Mouse (Mus musculus): Measurements from ENCODE around the gene Ngf. TPM values are rescaled to one million over a fixed set of nuclear protein-coding genes. Genes with fewer than 3 reads are reported as not detected.

Ngf gene
- polyA plus RNA-seq, 1 experiment from 2014 or later, result 0.31 TPM

DNA sequence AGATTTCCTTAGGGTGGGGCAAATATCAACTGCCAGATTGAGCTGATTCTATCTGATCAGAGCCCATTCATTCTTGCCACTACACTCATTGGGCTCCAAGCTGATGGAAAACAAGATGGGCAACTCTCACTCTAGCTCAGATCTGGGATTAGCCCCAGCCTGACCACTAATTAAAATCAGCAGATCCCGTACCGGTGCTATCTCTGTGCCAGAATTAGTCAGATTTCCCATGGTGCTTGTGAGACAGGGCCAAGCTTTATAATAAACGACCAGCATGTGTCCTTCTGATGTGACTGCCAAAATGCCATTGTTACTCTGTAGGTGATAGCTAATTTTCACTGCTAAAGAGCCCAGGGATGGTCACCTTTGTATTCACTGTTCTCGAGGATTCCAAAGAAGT, 31.5 kb downstream of the Ngf start:
- 85% methylated on average over 4 of the region's 4 CpGs for WGBS
- H3K36me3 ChIP-seq (ENCODE audit: insufficient read depth, low read length), result no peaks in the 10 kb centered on the region
- H3K4me1 ChIP-seq (ENCODE audit: insufficient read depth, low read depth, low read length), result no peaks in the 10 kb centered on the region
- no peak overlapping the region for H3K4me2 ChIP-seq (replicated peaks; ENCODE audit: low read depth, low read length)
- no peak overlapping the region for H3K27ac ChIP-seq (ENCODE audit: low read length)
- no peak overlapping the region for H3K9ac ChIP-seq (replicated peaks; ENCODE audit: low read depth)
- no peak for DNase-seq (ENCODE audit: low spot score)
- TF ChIP-seq EP300 (IDR thresholded peaks at IDR 0.05) (no peak), CTCF (IDR thresholded peaks at IDR 0.05) (no peak)
- no peak overlapping the region for H3K4me3 ChIP-seq (ENCODE audit: low read depth, low read length)
- ATAC-seq, result no peak
- no peaks in the 10 kb centered on the region for H3K9me3 ChIP-seq (ENCODE audit: low read length)
- H3K27me3 ChIP-seq (replicated peaks; ENCODE audit: insufficient read depth, low read length), result no peaks in the 10 kb centered on the region

DNA sequence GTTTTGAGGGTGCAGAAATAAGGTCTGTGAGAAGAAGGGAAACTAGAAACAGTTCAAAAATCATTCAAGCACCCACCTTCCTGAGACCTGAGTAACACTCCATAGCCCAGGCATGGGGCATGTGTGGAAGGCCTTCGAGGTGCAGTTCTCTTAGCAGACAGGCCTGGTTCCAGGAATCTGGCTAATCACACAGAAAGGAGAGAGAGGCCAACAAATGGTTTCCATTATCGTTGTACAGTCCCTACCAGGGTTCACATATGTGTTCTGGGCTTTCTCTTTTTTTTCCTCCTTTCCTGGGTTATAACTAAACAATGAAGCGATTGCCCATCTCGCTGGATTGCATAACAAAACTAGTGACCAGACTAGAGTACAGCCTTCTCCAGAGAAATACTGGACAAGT, 35.4 kb downstream of the Ngf start:
- WGBS, result 72% methylated on average over 4 of the region's 4 CpGs
- ATAC-seq (no peak), DNase-seq (ENCODE audit: low spot score) (no peak)
- no peak overlapping the region for H3K27ac ChIP-seq (ENCODE audit: low read length)
- no peak overlapping the region for H3K9ac ChIP-seq (replicated peaks; ENCODE audit: low read depth)
- H3K36me3 ChIP-seq (ENCODE audit: insufficient read depth, low read length), result no peaks in the 10 kb centered on the region
- no peaks in the 10 kb centered on the region for H3K9me3 ChIP-seq (ENCODE audit: low read length)
- no peak for TF ChIP-seq EP300 (IDR thresholded peaks at IDR 0.05)
- TF ChIP-seq CTCF (IDR thresholded peaks at IDR 0.05), result no peak
- no peaks in the 10 kb centered on the region for H3K27me3 ChIP-seq (replicated peaks; ENCODE audit: insufficient read depth, low read length)
- H3K4me1 ChIP-seq (ENCODE audit: insufficient read depth, low read depth, low read length), result no peaks in the 10 kb centered on the region
- no peak overlapping the region for H3K4me3 ChIP-seq (ENCODE audit: low read depth, low read length)
- no peak overlapping the region for H3K4me2 ChIP-seq (replicated peaks; ENCODE audit: low read depth, low read length)

DNA sequence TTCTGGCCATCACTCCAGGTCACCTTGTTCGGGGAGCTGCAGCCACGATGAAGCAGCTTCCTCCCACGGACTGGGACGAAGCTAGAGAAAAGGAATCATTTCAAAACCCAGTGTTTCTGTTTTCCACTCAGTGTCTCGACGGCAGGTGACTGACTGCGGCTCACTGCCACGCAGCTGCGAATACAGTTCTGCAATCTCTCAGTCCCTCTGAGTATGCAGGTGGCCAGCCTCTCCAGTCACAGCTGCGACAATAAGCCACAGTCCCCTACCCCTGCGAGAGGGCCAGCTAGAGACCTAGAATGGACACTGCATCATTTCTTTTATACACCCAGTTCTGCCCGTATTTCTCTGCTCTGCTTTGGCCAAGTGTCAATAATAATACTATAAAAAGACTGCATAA, 36.3 kb downstream of the Ngf start:
- no peak overlapping the region for H3K27ac ChIP-seq (ENCODE audit: low read length)
- no peak overlapping the region for H3K4me3 ChIP-seq (ENCODE audit: low read depth, low read length)
- H3K9me3 ChIP-seq (ENCODE audit: low read length), result no peaks in the 10 kb centered on the region
- no peaks in the 10 kb centered on the region for H3K36me3 ChIP-seq (ENCODE audit: insufficient read depth, low read length)
- H3K4me1 ChIP-seq (ENCODE audit: insufficient read depth, low read depth, low read length), result no peaks in the 10 kb centered on the region
- no peak overlapping the region for H3K9ac ChIP-seq (replicated peaks; ENCODE audit: low read depth)
- ATAC-seq, result no peak
- TF ChIP-seq EP300 (IDR thresholded peaks at IDR 0.05) (no peak), CTCF (IDR thresholded peaks at IDR 0.05) (no peak)
- no peak overlapping the region for H3K4me2 ChIP-seq (replicated peaks; ENCODE audit: low read depth, low read length)
- 59% methylated on average over 12 of the region's 12 CpGs for WGBS
- DNase-seq (ENCODE audit: low spot score), result no peak
- H3K27me3 ChIP-seq (replicated peaks; ENCODE audit: insufficient read depth, low read length), result no peaks in the 10 kb centered on the region

- H3K27me3 ChIP-seq (replicated peaks; ENCODE audit: insufficient read depth, low read length), result no peaks in the 10 kb centered on the region
- no peak for ATAC-seq
- no peaks in the 10 kb centered on the region for H3K4me1 ChIP-seq (ENCODE audit: insufficient read depth, low read depth, low read length)
- H3K9ac ChIP-seq (replicated peaks; ENCODE audit: low read depth), result no peak overlapping the region
- H3K9me3 ChIP-seq (ENCODE audit: low read length), result no peaks in the 10 kb centered on the region
- WGBS, result 77% methylated on average over 8 of the region's 8 CpGs
- H3K4me2 ChIP-seq (replicated peaks; ENCODE audit: low read depth, low read length), result no peak overlapping the region
- TF ChIP-seq CTCF (IDR thresholded peaks at IDR 0.05) (no peak), EP300 (IDR thresholded peaks at IDR 0.05) (no peak)
- no peak for DNase-seq (ENCODE audit: low spot score)
- H3K27ac ChIP-seq (ENCODE audit: low read length), result no peak overlapping the region
- no peaks in the 10 kb centered on the region for H3K36me3 ChIP-seq (ENCODE audit: insufficient read depth, low read length)
- H3K4me3 ChIP-seq (ENCODE audit: low read depth, low read length), result no peak overlapping the region
These were observed 38.0 kb downstream of the Ngf start for GRCm38 (mm10) chr3:102507666-102508260.

GRCm38 (mm10) chr3:102508455-102508854, 38.7 kb downstream of the Ngf start:
- no peak overlapping the region for H3K9ac ChIP-seq (replicated peaks; ENCODE audit: low read depth)
- no peak overlapping the region for H3K4me2 ChIP-seq (replicated peaks; ENCODE audit: low read depth, low read length)
- no peak for ATAC-seq
- H3K4me1 ChIP-seq (ENCODE audit: insufficient read depth, low read depth, low read length), result no peaks in the 10 kb centered on the region
- 49% methylated on average over 9 of the region's 9 CpGs for WGBS
- no peak for TF ChIP-seq CTCF (IDR thresholded peaks at IDR 0.05)
- TF ChIP-seq EP300 (IDR thresholded peaks at IDR 0.05), result no peak
- no peaks in the 10 kb centered on the region for H3K36me3 ChIP-seq (ENCODE audit: insufficient read depth, low read length)
- no peak overlapping the region for H3K27ac ChIP-seq (ENCODE audit: low read length)
- no peaks in the 10 kb centered on the region for H3K9me3 ChIP-seq (ENCODE audit: low read length)
- DNase-seq (ENCODE audit: low spot score), result no peak
- no peak overlapping the region for H3K4me3 ChIP-seq (ENCODE audit: low read depth, low read length)
- no peaks in the 10 kb centered on the region for H3K27me3 ChIP-seq (replicated peaks; ENCODE audit: insufficient read depth, low read length)

DNA sequence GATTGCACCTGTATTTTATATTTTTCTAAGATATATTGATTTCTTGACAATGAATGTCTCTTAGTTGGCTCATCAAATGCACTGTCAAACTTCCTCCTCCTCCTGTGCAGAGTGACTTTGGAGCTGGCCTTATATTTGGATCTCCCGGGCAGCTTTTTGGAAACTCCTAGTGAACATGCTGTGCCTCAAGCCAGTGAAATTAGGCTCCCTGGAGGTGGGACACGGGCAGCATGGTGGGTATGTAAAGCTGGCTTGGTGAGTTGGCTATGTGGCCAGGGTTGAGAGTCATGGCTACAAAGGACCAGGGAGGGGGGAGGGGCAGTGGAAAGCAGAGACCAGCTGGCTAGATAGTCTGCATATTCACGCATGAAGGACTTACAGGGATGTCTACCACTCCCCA, 39.9 kb downstream of the Ngf start:
- Histone ChIP-seq H3K4me1 (ENCODE audit: insufficient read depth, low read depth, low read length) (no peaks in the 10 kb centered on the region), H3K36me3 (ENCODE audit: insufficient read depth, low read length) (no peaks in the 10 kb centered on the region), H3K9me3 (ENCODE audit: low read length) (no peaks in the 10 kb centered on the region), H3K27ac (ENCODE audit: low read length) (no peak overlapping the region), H3K4me3 (ENCODE audit: low read depth, low read length) (no peak overlapping the region), H3K9ac (replicated peaks; ENCODE audit: low read depth) (no peak overlapping the region), H3K27me3 (replicated peaks; ENCODE audit: insufficient read depth, low read length) (no peaks in the 10 kb centered on the region), H3K4me2 (replicated peaks; ENCODE audit: low read depth, low read length) (no peak overlapping the region)
- TF ChIP-seq CTCF (IDR thresholded peaks at IDR 0.05) (no peak), EP300 (IDR thresholded peaks at IDR 0.05) (no peak)
- no peak for ATAC-seq
- no peak for DNase-seq (ENCODE audit: low spot score)
- 76% methylated on average over 3 of the region's 3 CpGs for WGBS

- no peaks in the 10 kb centered on the region for H3K27me3 ChIP-seq (replicated peaks; ENCODE audit: insufficient read depth, low read length)
- H3K4me3 ChIP-seq (ENCODE audit: low read depth, low read length), result no peak overlapping the region
- TF ChIP-seq EP300 (IDR thresholded peaks at IDR 0.05) (no peak), CTCF (IDR thresholded peaks at IDR 0.05) (no peak)
- H3K4me2 ChIP-seq (replicated peaks; ENCODE audit: low read depth, low read length), result no peak overlapping the region
- H3K9me3 ChIP-seq (ENCODE audit: low read length), result no peaks in the 10 kb centered on the region
- no peaks in the 10 kb centered on the region for H3K36me3 ChIP-seq (ENCODE audit: insufficient read depth, low read length)
- DNase-seq (ENCODE audit: low spot score), result no peak
- H3K27ac ChIP-seq (ENCODE audit: low read length), result no peak overlapping the region
- WGBS, result 61% methylated on average over 4 of the region's 4 CpGs
- no peak overlapping the region for H3K9ac ChIP-seq (replicated peaks; ENCODE audit: low read depth)
- ATAC-seq, result no peak
- H3K4me1 ChIP-seq (ENCODE audit: insufficient read depth, low read depth, low read length), result no peaks in the 10 kb centered on the region
These were observed 47.2 kb downstream of the Ngf start for GRCm38 (mm10) chr3:102516937-102517336.
